Mouse (Mus musculus) olfactory bulb, adult 2 months (tissue): ENCODE data around the gene Gm21083. TPM values are rescaled to one million over a fixed set of nuclear protein-coding genes. Genes with fewer than 3 reads are reported as not detected.
"Not testable (repeated sequence)": the region's sequence is repeated elsewhere in the genome, so short reads cannot be mapped to it uniquely, and the experiment has no call there.

Experiments used
- H3K27ac ChIP-seq: fragments of 200-500 bp; 2 replicates; pipeline ENCODE4 v1.5.1; 2012; ENCODE audit warnings: low read depth, low read length; ENCODE audit not compliant: insufficient read depth
- H3K4me1 ChIP-seq: fragments of 200-500 bp; 2 replicates; pipeline ENCODE4 v1.6.1; 2012; ENCODE audit warnings: low read length; ENCODE audit not compliant: control insufficient read depth, insufficient read depth
- H3K4me3 ChIP-seq: fragments of 200-500 bp; 2 replicates; pipeline ENCODE4 v1.5.1; 2012; ENCODE audit warnings: mild to moderate bottlenecking, low read depth, low read length, moderate library complexity; ENCODE audit not compliant: insufficient read depth
- WGBS: fragments of 180-500 bp; shearing (Covaris S2); methylation state at CpG from one replicate; pipeline ENCODE4 v1.1.7; 2018; 5-methylcytosine and 5-hydroxymethylcytosine counted together
- polyA plus RNA-seq: library from polyadenylated mRNA; stranded (reverse); fragments of >200 nt; gene quantifications from 2 replicates; pipeline ENCODE4 v1.2.4, GENCODE M21; 2012; ENCODE audit warnings: low replicate concordance; ENCODE audit not compliant: missing spikeins, insufficient read depth, insufficient read length

Gene Gm21083
- polyA plus RNA-seq = not detected in 2 replicates

- H3K27ac ChIP-seq, H3K4me3 ChIP-seq, H3K4me1 ChIP-seq: not testable (repeated sequence)
- WGBS = 57% methylated on average over 1 of the region's 1 CpGs
These were observed at the start of gene Gm21083 for GRCm38 (mm10) chr5:15577033-15577432. TSS of gene Gm21083 (plus strand) at chr5:15577333.

DNA sequence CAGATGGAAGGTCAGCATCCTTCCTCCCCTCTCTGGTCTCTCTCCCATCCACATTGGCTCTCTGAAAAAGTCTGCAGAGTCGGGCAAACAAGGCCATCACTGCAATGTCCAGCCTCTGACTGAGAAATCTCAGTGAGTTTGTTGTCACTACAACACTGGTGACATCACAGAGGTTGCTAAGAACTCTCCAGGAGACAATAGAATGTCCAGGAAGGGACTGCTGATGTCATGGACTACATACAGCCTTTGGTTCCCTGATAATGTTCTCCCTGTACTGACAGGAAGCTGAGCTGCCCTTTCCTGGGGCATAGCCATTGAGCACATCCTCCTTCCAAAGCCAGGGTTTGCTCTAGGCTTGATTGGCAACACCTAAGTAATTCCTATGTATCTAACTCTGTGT, 48.0 kb upstream of the Gm21083 start, which contains the start of gene Gm21190:
Gene Gm21190 (minus strand): TSS at position 101 of the 400 bp plus-strand sequence.
- not testable (repeated sequence) for H3K4me3 ChIP-seq, H3K27ac ChIP-seq, H3K4me1 ChIP-seq
- 50% methylated on average over 1 of the region's 1 CpGs for WGBS

DNA sequence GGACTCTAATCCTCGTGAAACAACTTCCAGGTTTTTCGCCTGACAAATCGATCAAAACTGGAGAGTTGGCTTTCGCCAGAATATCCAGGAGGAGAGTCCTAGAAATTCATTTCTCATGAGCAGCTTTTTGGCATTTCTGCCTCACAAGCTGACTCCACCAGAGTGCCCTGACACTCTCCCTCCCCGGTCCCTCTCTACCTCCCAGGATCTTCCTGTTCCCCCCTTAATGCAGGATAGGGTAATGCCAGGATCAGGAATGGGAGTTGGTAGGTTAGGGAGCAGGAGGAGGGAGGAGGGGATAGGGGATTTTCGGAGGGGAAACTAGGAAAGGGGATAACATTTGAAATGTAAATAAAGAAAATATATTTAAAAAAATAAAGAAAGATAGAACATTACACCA, 28.5 kb upstream of the Gm21083 start:
- not testable (repeated sequence) for H3K4me3 ChIP-seq, H3K27ac ChIP-seq, H3K4me1 ChIP-seq
- WGBS = 82% methylated on average over 6 of the region's 6 CpGs

- 34% methylated on average over 1 of the region's 1 CpGs for WGBS
- H3K4me1 ChIP-seq, H3K27ac ChIP-seq, H3K4me3 ChIP-seq: not testable (repeated sequence)
These were observed 28.0 kb upstream of the Gm21083 start for GRCm38 (mm10) chr5:15549134-15549533.

DNA sequence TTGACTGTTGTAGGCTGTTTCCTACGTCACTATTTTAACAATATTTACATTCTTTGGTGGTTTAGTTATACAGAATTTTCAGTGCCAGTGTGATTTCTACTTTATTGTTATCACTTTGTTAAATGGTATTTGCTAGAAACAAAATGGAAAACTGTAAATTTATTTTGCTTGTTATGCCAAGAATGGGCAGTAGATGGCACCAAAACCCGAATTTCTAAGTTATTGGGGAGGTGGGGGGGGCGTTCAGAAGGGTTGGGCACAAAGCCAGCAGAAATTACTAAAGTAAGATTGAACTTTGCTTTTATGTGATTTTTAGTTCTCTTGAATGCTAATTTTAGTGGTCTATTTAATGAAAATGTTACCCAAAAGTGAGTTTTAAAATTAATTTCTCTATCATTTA, 27.5 kb upstream of the Gm21083 start:
- not testable (repeated sequence) for H3K27ac ChIP-seq, H3K4me3 ChIP-seq, H3K4me1 ChIP-seq
- WGBS = 13% methylated on average over 3 of the region's 3 CpGs

DNA sequence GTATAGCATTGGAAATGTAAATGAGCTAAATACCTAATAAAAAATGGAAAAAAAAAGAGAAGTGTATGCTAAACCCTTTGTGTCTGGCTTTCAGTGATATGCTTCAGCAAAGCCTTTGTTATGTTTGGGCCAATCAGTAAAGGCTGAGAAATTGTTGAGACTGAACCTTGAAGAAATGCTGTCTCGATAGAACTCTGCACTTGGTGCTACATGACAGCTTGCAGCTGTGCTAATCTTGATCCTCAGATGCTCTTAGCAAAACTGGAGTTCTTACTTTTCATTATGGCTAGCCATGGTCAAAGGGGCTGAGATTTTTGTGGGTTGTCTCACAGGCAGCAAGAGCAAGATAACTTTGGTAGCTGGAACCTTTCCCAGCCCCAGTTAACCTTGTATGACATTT, 18.5 kb upstream of the Gm21083 start:
- H3K4me1 ChIP-seq, H3K4me3 ChIP-seq, H3K27ac ChIP-seq: not testable (repeated sequence)
- 68% methylated on average over 1 of the region's 1 CpGs for WGBS

GRCm38 (mm10) chr5:15561425-15562264, 15.5 kb upstream of the Gm21083 start:
- H3K4me3 ChIP-seq, H3K27ac ChIP-seq, H3K4me1 ChIP-seq: not testable (repeated sequence)
- WGBS = 88% methylated on average over 3 of the region's 3 CpGs

DNA sequence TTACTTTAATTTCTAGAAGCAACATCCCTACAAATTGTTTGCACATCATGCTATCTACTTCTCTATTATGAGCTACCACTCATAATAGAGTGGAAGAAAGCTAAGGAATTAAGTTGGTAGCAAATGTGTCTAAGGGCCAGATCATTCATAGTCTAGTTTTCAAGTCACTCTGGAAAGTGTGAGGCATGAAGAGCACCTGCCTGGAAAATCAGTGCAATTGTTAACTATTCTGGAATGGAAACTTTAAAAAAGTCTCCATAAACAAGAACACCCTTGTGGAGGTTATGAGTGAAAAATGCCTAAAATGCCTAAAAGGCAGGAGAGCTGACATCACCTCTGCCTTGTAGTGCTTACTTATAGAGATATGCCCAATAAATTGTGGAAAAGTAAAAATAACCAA, 3.4 kb upstream of the Gm21083 start:
- H3K4me1 ChIP-seq, H3K27ac ChIP-seq, H3K4me3 ChIP-seq: not testable (repeated sequence)

GRCm38 (mm10) chr5:15586351-15586750, 9.2 kb downstream of the Gm21083 start:
- H3K4me3 ChIP-seq, H3K27ac ChIP-seq, H3K4me1 ChIP-seq: not testable (repeated sequence)

DNA sequence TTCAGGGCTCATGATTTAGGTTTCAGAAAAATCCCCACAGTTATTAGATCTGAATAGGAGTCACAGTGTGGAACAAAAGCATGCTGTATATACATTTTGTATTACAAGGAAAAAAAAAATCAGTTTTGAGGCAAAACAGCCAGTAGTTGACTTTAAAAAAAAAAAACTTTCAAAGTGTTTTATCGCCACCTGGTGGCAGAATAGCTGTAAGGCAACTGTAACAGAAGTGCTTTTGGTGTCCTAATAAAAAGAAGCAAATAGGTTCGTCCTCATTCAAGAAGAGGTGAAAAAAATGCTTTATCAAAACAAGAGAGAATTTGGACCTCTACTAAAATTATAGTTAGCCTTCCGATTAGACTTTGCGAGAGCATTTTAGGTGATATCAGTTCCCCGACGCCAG, 11.2 kb downstream of the Gm21083 start:
- H3K4me1 ChIP-seq, H3K27ac ChIP-seq, H3K4me3 ChIP-seq: not testable (repeated sequence)
- 34% methylated on average over 6 of the region's 6 CpGs for WGBS

DNA sequence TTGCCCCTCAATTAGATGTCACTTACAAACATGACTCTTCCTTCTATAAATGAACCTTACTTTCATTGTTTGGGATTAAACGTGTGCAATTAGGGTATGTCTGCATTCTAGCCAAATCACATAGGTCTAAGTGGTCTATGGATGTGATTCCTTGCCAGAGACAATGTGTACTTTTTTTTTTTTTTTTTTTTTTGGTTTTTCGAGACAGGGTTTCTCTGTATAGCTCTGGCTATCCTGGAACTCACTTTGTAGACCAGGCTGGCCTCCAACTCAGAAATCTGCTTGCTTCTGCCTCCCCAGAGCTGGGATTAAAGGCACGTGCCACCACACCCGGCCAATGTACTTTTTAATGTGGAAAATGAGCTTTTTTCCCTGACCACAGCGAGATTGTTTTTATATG, 13.5 kb downstream of the Gm21083 start:
- not testable (repeated sequence) for H3K4me1 ChIP-seq, H3K27ac ChIP-seq
- WGBS = 58% methylated on average over 5 of the region's 5 CpGs

DNA sequence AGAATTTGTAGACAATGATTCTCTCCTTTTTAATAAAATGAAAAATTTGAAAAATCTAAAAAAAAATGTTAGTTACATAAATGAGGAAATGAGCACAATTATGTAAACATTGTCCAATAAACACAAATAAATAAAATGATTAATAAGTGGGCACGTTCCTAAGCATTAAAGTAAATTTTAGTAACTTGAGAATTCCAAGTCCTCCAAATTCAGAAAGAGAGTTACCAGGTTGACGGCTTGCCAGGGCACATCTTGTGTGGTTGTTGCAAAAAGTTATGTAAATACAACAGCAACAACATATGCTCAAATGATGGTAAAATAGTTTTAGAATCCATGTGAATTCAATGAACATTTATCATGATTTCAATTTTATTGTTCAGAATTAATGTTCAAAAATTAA, 14.4 kb downstream of the Gm21083 start:
- not testable (repeated sequence) for H3K4me1 ChIP-seq, H3K27ac ChIP-seq, H3K4me3 ChIP-seq
- WGBS = 73% methylated on average over 2 of the region's 2 CpGs

More for the DNA sequence above, 13.5 kb downstream of the Gm21083 start:
- H3K4me3 ChIP-seq = not testable (repeated sequence)

DNA sequence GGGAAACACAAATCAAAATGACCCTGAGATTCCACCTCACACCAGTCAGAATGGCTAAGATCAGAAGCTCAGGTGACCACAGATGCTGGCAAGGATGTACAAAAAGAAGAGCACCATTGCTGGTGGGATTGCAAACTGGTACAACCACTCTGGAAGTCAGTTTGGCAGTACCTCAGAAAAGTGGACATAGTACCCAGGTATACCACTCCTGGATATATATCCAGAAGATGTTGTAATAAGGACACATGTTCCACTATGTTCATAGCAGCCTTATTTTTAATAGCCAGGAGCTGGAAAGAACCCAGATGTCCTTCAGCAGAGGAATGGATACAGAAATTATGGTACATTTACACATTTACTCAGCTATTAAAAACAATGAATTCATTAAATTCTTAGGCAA, 21.7 kb downstream of the Gm21083 start:
- H3K4me3 ChIP-seq, H3K4me1 ChIP-seq, H3K27ac ChIP-seq: not testable (repeated sequence)

GRCm38 (mm10) chr5:15600342-15600741, 23.2 kb downstream of the Gm21083 start:
- not testable (repeated sequence) for H3K4me3 ChIP-seq, H3K27ac ChIP-seq, H3K4me1 ChIP-seq
- 40% methylated on average over 4 of the region's 4 CpGs for WGBS

DNA sequence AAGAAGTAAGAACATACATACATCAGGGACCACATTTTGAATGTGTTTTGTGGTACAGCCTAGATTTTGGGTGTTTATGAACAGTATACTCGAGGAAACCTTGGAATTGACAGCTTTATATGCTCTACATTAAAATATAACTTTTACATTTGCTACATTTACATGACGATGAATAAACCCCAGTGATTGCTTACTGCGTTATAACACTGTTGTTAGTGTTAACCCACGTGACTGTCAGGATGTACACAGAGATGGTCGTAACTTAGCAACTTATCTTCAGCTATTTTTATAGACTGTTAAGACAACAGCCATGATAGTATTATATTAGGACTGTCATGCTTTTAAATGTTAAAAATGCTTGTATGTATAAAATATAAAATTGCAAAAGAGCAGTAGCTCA, 24.3 kb downstream of the Gm21083 start:
- H3K4me1 ChIP-seq, H3K27ac ChIP-seq, H3K4me3 ChIP-seq: not testable (repeated sequence)
- 62% methylated on average over 5 of the region's 5 CpGs for WGBS
